Mouse (Mus musculus) limb, embryonic 10.5 days (tissue): ENCODE data around the gene Crip1. TPM values are rescaled to one million over a fixed set of nuclear protein-coding genes. Genes with fewer than 3 reads are reported as not detected.
A peak's percentile ranks its signal among the peaks of the same experiment; 100 is the strongest.

Source experiments
- DNase-seq: peaks from one replicate; pipeline ENCODE4 v3.0.0-alpha.2; 2017; ENCODE audit warnings: low spot score
- H3K27ac ChIP-seq: fragments of 300-500 bp; sonication (generic); 2 replicates; pipeline ENCODE4 v1.5.1; 2016; ENCODE audit warnings: mild to moderate bottlenecking
- H3K27me3 ChIP-seq: fragments of 300-500 bp; sonication (generic); 2 replicates; pipeline ENCODE4 v1.6.1; 2016; ENCODE audit warnings: low read depth, mild to moderate bottlenecking; ENCODE audit not compliant: poor library complexity, severe bottlenecking
- H3K36me3 ChIP-seq: fragments of 300-500 bp; sonication (generic); 2 replicates; pipeline ENCODE4 v1.6.1; 2016; ENCODE audit warnings: mild to moderate bottlenecking, moderate library complexity
- H3K4me1 ChIP-seq: fragments of 300-500 bp; sonication (generic); 2 replicates; pipeline ENCODE4 v1.6.1; 2016
- H3K4me3 ChIP-seq: fragments of 300-500 bp; sonication (generic); 2 replicates; pipeline ENCODE4 v1.5.1; 2016; ENCODE audit warnings: mild to moderate bottlenecking, moderate library complexity
- H3K9me3 ChIP-seq: fragments of 300-500 bp; sonication (generic); replicated peaks from 2 replicates; pipeline ENCODE4 v1.6.1; 2016; ENCODE audit warnings: mild to moderate bottlenecking
- WGBS: fragments of 180-500 bp; shearing (Covaris S2); methylation state at CpG from one replicate; pipeline ENCODE4 v1.1.7; 2016; 5-methylcytosine and 5-hydroxymethylcytosine counted together
- polyA plus RNA-seq: library from polyadenylated mRNA; unstranded; fragments of >200 nt; fragmentation: Nextera tagmentation; extraction: Ambion mirVana; gene quantifications from 2 replicates; pipeline ENCODE4 v1.2.1, GENCODE M21; 2016

Gene Crip1
- polyA plus RNA-seq, 1 experiment from 2014 or later = 61.0 TPM

GRCm38 (mm10) chr12:113135401-113135800 lies 10.7 kb upstream of the Crip1 start:
- Histone ChIP-seq H3K27me3 (peaks cover 4% of the 10 kb centered on the region), H3K27ac (no peak overlapping the region), H3K4me1 (peaks cover 19% of the 10 kb centered on the region), H3K4me3 (no peak overlapping the region), H3K36me3 (peaks cover 87% of the 10 kb centered on the region), H3K9me3 (no peaks in the 10 kb centered on the region)
- no peak for DNase-seq
- WGBS = 91% methylated on average over 7 of the region's 7 CpGs

- no peaks in the 10 kb centered on the region for H3K9me3 ChIP-seq
- peaks cover 15% of the 10 kb centered on the region for H3K27me3 ChIP-seq
- H3K27ac ChIP-seq = no peak overlapping the region
- peaks cover 29% of the 10 kb centered on the region for H3K4me1 ChIP-seq
- DNase-seq = no peak
- peaks cover 75% of the 10 kb centered on the region for H3K36me3 ChIP-seq
- WGBS = 90% methylated on average over 17 of the region's 17 CpGs
- H3K4me3 ChIP-seq = no peak overlapping the region
These were observed 9.6 kb upstream of the Crip1 start for GRCm38 (mm10) chr12:113136492-113137020.

- DNase-seq = no peak
- Histone ChIP-seq H3K36me3 (peaks cover 65% of the 10 kb centered on the region), H3K27ac (no peak overlapping the region), H3K4me1 (peaks cover 39% of the 10 kb centered on the region), H3K4me3 (no peak overlapping the region), H3K9me3 (no peaks in the 10 kb centered on the region), H3K27me3 (peaks cover 25% of the 10 kb centered on the region)
- 90% methylated on average over 18 of the region's 18 CpGs for WGBS
These were observed 8.6 kb upstream of the Crip1 start for GRCm38 (mm10) chr12:113137260-113138213.

GRCm38 (mm10) chr12:113138291-113138690 lies 7.8 kb upstream of the Crip1 start:
- peaks cover 58% of the 10 kb centered on the region for H3K36me3 ChIP-seq
- H3K4me3 ChIP-seq = no peak overlapping the region
- peaks cover 46% of the 10 kb centered on the region for H3K4me1 ChIP-seq
- H3K27me3 ChIP-seq = peaks cover 33% of the 10 kb centered on the region
- no peak for DNase-seq
- 83% methylated on average over 6 of the region's 6 CpGs for WGBS
- no peaks in the 10 kb centered on the region for H3K9me3 ChIP-seq
- no peak overlapping the region for H3K27ac ChIP-seq

GRCm38 (mm10) chr12:113138901-113139864 lies 6.9 kb upstream of the Crip1 start:
- H3K27me3 ChIP-seq = peaks cover 41% of the 10 kb centered on the region
- H3K4me3 ChIP-seq = peak overlapping the region; percentile 60
- peak overlapping the region; percentile 68 for H3K27ac ChIP-seq
- peaks cover 46% of the 10 kb centered on the region for H3K4me1 ChIP-seq
- no peaks in the 10 kb centered on the region for H3K9me3 ChIP-seq
- peaks cover 49% of the 10 kb centered on the region for H3K36me3 ChIP-seq
- 56% methylated on average over 11 of the region's 11 CpGs for WGBS
- no peak for DNase-seq

GRCm38 (mm10) chr12:113139908-113140615 lies 6.1 kb upstream of the Crip1 start, which contains the start of gene Crip2:
Gene Crip2 (plus strand): TSS chr12:113140236.
- DNase-seq = peak; percentile 90
- Histone ChIP-seq H3K27me3 (peaks cover 47% of the 10 kb centered on the region), H3K9me3 (no peaks in the 10 kb centered on the region), H3K27ac (peak within 1 kb of the TSS; percentile 68), H3K36me3 (peaks cover 42% of the 10 kb centered on the region), H3K4me3 (peak within 1 kb of the TSS; percentile 60), H3K4me1 (peaks cover 48% of the 10 kb centered on the region)
- WGBS = 2% methylated on average over 68 of the region's 68 CpGs

GRCm38 (mm10) chr12:113140616-113141411 lies 5.3 kb upstream of the Crip1 start:
- 3% methylated on average over 49 of the region's 49 CpGs for WGBS
- DNase-seq = no peak
- Histone ChIP-seq H3K4me1 (peaks cover 48% of the 10 kb centered on the region), H3K27me3 (peaks cover 49% of the 10 kb centered on the region), H3K9me3 (no peaks in the 10 kb centered on the region), H3K4me3 (peak overlapping the region; percentile 60), H3K36me3 (peaks cover 35% of the 10 kb centered on the region), H3K27ac (peak overlapping the region; percentile 68; the same call in 1 of the 2 replicates)

GRCm38 (mm10) chr12:113141531-113141973 lies 4.6 kb upstream of the Crip1 start:
- Histone ChIP-seq H3K4me1 (peaks cover 53% of the 10 kb centered on the region), H3K27me3 (peaks cover 56% of the 10 kb centered on the region), H3K36me3 (peaks cover 28% of the 10 kb centered on the region), H3K9me3 (no peaks in the 10 kb centered on the region), H3K4me3 (peak overlapping the region; percentile 60), H3K27ac (no peak overlapping the region)
- WGBS = 62% methylated on average over 8 of the region's 8 CpGs
- DNase-seq = no peak

- H3K4me3 ChIP-seq = peak overlapping the region; percentile 60
- 21% methylated on average over 15 of the region's 15 CpGs for WGBS
- peaks cover 64% of the 10 kb centered on the region for H3K27me3 ChIP-seq
- H3K27ac ChIP-seq = peak overlapping the region; percentile 53; the same call in 1 of the 2 replicates
- H3K9me3 ChIP-seq = no peaks in the 10 kb centered on the region
- peaks cover 20% of the 10 kb centered on the region for H3K36me3 ChIP-seq
- peaks cover 56% of the 10 kb centered on the region for H3K4me1 ChIP-seq
- DNase-seq = peak; percentile 54
These were observed 3.8 kb upstream of the Crip1 start for GRCm38 (mm10) chr12:113142021-113142975.

GRCm38 (mm10) chr12:113143164-113143563 lies 3.0 kb upstream of the Crip1 start:
- H3K27ac ChIP-seq = 0 out of 2 replicates have a peak overlapping the region, but pooled peaks have one; percentile 42
- 60% methylated on average over 7 of the region's 7 CpGs for WGBS

More at GRCm38 (mm10) chr12:113143164-113143563, 3.0 kb upstream of the Crip1 start:
- Histone ChIP-seq H3K4me1 (peaks cover 60% of the 10 kb centered on the region), H3K9me3 (no peaks in the 10 kb centered on the region), H3K36me3 (peaks cover 11% of the 10 kb centered on the region), H3K27me3 (peaks cover 72% of the 10 kb centered on the region), H3K4me3 (peak overlapping the region; percentile 60)
- DNase-seq = no peak
